Mouse (Mus musculus) embryo, embryonic 9.5 days (tissue): Measurements from ENCODE around the gene Zbtb39.

Experiments
- DNase-seq: peaks from one replicate; pipeline ENCODE4 v3.0.0-alpha.2; 2017; ENCODE audit errors: extremely low spot score

Zbtb39 gene

DNA sequence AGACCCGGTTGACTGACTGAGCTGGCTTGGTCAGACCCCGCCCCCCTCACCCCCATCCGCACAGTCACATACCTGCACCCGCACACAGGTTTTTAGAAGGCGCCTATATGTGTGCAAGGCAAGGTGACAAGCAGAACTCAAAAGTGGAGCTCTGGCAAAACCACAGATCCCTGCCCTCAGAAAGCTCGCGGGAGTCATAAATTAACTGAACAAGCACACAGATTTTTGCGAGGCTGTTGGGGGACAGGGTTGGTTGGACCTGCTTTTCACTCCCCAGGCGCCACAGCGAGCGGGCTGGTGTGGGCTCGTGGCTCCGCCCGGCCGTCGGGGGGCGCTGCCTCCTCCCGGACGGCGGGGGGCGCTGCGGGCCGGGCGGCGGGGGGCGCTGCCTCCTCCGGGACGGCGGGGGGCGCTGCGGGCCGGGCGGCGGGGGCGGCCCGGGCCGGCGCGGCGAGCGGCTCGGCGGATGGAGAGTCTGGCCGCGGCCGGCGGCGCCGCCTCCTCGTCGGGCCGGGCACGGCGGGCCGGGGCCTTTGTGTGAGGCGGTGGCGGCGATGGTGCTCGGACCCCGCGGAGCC lies at the start of gene Zbtb39:
TSS of gene Zbtb39 (plus strand) at position 456 of the 578 bp plus-strand sequence.
- peak; percentile 76 for DNase-seq

DNA sequence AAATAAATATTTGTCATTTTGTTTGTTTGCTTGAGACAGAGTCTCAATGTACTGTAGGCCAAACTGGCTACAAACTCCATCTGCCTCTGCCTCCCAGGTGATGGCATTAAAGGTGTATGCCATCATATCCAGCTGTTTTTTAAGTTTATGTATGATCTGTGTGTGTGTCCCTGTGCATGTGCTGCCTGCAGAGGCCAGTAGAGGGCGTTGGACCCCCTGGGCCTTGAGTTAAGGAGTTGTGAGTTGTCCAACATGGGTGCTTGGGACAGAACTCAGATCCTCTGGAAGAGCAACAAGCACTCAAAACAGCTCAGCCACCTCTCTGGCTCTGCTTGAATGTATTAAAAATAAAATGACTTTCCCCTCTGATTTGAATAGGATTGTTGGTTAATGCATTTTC lies 48.3 kb upstream of the Zbtb39 start:
- no peak for DNase-seq

DNA sequence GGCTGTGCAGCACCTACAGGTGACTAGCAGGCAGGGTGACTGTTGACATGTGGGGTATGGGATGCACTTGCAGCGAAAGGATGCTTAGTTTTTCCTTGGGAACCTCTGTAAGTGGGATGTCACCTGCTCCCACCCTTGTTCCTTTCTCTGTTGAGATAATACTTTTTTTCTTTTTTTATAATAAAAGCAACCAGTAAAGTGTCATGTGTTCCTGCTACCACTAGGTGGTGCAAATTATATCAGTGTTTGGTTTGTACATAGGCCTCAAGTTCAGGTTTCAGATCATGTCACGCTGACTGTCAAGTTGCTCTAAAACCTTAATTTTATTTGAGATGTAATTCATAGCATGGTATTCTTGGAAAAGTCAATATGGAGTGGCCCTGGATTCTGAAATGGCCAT lies 44.7 kb upstream of the Zbtb39 start:
- peak; percentile 21 for DNase-seq

DNA sequence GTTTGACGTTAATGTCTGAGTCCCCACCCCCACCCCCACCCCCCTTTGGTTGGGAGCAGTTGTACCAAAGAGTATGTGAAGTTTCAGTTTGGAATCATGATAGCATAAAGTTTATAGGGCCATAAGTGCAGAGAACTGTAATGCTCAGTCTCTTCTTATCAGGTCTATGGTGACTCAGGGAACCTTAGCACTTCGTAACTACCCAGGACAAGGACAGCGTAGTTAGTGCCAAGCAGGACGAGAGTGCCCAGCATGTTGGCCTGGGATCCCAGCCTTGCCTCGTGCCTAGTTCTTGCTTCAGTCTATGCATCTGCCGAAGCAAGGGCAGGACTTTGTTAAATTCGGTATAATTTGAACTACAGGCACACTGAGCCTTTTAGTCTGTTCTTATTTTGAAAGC lies 43.6 kb upstream of the Zbtb39 start:
- DNase-seq = no peak

DNA sequence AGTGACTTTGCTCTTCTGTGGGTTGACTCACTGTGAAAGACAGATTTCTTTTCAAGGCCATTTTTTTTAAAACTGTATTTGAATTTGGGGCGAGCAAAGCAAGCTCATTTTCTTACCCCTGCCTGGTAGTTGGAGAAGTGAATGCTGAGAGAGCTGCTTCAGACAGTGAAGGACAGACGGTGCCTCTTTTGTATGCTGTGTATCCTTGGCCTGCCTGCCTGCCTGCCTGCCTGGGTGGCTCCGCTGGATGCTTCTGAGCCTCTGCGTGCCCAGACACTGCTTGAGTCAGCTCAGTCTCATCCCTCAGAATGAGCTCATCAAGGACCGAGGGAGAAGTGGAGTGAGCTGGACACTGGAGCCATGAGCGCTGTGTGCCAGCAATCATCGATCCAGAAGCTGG lies 40.4 kb upstream of the Zbtb39 start:
- DNase-seq = no peak

DNA sequence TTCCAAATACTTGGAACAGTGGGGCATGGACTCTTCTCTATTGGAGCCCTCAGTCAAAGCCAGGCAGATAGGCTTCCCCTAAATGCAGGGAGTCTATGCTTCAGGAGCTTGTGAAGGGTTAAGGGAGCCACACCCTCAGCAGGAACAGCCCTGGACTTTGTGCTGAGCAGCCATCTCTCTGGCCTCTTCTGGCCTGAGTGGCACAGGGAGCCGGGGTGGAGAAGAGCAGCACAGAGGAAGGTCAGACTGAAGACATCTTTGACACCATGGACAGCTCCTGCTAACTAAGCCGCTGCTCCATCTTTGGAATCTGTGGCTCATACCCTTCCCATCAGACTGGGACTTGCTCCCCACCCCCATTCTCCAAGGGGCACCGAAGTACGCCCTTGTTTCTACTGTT lies 36.0 kb upstream of the Zbtb39 start:
- DNase-seq = no peak

DNA sequence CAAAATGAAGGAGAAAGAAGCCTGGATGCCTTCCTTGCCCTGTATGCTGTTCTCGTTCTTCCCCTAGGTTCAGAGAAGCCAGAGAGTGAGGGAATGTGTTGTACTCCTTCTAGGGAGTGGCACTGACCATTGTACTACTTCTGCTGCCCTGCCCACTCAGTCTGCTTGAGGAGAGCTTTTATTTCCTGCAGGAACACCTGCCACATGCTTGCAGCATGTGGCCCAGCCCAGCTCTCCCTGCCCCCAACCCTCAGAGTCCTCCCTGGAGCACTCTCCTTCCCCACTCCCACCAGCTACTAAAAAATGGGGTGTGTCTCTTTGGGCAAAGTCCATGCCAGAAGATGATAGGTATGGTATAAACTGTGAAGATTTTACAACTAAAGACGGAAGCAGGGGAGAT lies 35.0 kb upstream of the Zbtb39 start:
- DNase-seq = no peak

DNA sequence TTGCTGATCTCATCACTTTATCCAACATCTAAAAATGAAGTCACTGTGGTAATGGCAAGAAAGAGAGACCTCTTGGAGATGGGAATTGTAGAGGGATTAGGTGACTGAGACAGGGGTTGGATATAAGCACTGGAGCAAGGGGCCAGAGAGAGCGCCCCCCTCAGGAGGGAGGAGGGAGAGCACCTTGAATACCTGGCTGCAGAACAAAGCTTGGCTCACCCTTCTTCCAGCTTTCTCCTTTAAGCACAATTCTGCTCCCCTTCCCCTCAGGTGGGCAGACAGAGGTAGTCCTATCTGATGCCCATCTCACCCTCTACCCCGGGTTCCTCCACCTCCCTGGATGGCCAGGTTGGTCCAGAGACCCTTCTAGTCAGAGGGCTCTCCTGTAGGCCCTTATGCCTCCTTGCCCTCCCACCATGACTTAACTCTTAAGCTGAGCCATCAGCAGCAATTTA lies 34.5 kb upstream of the Zbtb39 start, which contains the start of gene Myo1a:
TSS of gene Myo1a (plus strand) at position 405 of the 455 bp plus-strand sequence.
- DNase-seq = no peak

DNA sequence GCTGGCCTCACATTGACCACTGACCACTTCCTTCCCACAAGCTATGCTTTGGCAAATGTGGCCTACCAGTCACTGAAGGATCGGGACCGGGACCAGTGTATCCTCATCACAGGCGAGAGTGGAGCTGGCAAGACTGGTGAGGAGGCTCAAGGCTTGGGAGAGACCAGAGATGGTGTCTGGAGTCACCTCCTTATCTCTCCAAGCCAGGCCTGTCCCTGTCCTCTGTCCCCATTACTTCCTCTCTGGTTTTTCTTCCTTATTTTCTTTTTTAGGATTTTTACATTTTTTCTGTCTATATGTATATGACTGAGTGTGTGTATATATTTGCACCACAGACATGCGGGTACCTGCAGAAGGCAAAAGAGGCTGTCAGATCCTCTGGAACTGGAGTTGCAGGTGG lies 33.6 kb upstream of the Zbtb39 start:
- DNase-seq = no peak

DNA sequence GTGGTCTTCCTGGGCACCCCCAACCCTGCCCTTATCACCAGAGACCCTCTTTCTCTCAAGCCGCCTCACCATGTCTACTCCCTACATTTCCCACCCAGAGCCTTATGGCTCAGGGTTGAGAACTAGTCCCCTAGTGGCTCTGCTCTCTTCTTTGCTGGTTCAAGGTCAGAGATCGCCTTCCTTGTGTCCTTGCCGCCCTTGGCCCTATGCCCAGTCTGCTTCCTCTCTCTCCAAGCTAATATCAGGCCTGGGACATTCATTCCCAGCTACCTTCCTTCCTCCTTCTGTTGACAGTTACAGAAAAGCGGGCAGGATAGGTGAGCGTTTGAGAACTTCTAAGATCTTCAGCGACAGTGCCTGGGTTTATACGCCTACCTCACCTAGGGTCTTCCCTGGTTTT lies 31.6 kb upstream of the Zbtb39 start:
- DNase-seq = no peak

DNA sequence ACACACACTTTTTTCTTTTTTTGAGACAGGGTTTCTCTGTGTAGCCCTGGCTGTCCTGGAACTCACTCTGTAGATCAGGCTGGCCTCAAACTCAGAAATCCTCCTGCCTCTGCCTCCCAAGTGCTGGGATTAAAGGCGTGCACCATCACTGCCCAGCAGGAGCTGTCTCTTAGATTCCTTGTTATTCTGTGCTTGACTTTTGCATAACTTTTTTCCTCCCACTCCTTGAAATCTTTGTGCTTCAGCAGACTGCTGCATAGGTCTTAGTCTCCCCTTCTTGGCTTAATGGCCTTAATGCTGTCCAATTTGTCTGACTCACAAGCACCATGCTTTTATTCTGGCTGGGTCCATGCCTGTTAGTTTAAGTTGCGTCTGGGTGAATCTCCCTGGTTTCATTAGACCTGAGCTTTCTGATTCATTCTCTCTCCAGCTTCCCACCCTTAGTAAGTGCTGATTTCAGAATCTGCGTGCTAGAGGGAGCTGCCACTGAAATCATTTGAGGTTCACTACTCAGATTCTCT lies 30.4 kb upstream of the Zbtb39 start:
- no peak for DNase-seq

DNA sequence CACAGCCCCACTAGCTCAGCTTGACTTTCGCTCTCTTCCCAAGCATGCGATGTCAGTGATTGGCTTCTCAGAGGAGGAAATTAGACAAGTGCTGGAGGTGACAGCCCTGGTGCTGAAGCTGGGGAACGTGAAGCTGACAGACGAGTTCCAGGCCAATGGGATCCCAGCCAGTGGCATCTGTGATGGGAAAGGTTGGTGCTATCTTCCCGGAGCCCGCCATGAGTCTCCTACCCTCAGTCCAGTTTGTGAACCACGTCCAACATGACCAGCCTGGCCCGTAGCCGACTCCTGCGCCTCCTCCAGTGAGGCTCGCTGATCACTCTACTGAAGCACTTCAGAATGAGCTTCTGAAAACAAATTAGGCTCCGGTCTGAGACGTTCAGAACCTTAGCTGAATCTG lies 29.0 kb upstream of the Zbtb39 start:
- DNase-seq = no peak

DNA sequence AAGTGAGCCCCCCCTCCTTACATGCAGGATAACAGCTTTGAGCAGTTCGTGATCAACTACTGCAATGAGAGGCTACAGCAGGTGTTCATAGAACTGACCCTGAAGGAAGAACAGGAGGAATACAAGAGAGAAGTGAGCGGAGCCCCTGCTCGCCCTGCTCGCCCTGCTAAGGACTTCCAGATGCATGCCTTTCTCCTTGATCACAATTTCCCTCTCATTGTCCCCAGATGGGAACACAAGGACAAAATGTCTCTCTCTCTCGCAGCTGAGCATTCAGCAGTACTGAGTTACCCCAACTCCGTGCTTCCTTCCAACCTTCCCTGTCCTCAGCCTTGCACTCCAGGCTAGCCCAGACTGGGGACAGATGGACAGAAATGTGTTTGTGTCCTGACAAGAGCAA lies 26.6 kb upstream of the Zbtb39 start:
- DNase-seq = no peak

DNA sequence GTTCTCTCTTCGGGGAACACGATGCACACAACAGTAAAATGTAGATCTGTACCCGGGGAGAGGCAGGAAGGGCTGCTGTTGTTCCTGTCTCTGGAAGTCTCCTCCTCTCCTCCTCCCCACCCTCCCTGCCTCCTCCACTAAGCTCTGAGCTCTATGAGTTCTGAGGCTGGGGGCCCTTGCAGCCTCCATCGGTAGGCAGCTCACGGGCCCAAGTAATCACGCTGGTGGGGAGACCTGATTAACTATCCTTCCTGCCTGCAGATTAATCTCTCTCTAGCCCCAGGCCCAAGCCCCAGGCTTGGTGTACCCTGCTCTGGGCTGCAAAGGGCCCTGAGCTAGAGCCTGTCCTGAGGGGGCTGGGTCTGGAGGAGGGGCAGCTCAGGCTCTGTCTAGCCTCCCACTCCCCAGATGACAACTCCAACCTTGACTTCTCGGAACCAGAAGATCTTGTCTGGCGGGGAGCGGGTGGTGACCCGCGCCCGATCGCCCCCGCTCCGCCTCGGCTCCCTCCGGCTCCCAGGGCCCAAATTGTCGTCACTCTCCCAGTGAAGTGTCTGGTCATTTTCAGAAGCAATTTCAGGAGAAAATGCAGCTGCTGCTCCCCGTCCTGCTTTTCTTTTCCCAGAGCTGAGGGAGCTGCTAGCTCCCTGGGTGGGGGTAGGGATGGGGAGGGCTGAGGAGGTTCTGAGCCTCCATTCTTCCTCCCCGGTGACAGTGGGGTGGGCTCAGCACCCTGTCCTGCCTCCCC lies 17.5 kb upstream of the Zbtb39 start:
- no peak for DNase-seq

DNA sequence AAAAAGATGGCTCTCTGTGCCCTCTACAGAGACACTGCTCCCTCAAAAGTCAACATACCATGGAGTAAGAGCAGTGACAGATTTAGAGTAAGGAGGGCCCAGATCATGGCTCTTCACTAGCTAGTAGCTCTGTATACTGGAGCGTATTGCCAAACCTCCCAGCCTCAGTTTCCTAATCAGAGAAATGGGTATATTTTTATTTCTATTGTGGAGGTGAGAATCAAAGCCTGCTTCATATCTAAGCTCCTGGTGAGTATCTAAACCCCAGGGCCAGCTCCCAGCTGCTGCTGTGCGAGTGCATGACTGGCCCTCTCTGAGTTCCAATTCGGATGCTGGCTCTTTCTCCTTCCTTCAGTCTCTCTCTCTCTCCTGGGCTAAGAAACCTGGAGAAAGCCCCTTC lies 15.2 kb upstream of the Zbtb39 start, which contains the start of gene Tac2:
TSS of gene Tac2 (plus strand) at position 301 of the 400 bp plus-strand sequence.
- no peak for DNase-seq

DNA sequence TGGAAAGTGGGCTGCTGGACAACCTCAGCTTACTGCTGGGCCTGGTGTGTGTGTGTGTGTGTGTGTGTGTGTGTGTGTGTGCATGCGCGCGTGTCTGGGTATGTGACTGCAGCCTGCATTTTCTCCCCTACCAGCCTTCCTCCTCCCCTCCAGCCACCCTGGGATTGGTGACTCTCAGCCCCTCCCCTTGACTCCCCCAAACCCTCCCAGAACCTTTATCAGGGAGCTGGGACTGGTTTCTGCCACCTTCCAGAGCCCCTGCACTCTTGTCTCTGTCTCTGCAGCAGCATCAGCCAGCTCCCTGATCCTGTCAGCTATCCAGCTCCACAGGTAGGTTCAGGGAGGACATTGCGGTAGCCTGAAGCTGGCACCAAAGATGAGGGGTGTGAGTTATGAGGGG lies 14.2 kb upstream of the Zbtb39 start:
- DNase-seq = no peak

DNA sequence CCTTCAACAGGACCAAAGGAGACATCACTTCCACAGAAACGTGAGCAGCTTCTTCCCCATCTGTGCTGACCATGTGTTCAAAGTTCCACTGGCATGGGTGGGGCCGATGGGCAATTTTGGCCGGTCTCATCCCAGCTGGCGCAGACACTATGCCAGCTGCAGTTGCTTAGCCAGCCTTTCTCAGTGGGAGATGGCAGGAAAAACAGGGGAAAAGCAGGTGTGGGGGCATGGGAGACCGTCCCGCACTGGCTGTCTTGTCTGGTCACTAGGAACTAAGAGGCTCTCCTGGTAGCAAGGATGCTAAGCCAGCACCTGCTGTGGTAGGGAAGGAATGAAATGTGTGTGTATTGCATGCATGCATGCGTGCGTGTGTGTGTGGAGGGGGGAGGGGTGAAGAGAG lies 10.9 kb upstream of the Zbtb39 start:
- no peak for DNase-seq

DNA sequence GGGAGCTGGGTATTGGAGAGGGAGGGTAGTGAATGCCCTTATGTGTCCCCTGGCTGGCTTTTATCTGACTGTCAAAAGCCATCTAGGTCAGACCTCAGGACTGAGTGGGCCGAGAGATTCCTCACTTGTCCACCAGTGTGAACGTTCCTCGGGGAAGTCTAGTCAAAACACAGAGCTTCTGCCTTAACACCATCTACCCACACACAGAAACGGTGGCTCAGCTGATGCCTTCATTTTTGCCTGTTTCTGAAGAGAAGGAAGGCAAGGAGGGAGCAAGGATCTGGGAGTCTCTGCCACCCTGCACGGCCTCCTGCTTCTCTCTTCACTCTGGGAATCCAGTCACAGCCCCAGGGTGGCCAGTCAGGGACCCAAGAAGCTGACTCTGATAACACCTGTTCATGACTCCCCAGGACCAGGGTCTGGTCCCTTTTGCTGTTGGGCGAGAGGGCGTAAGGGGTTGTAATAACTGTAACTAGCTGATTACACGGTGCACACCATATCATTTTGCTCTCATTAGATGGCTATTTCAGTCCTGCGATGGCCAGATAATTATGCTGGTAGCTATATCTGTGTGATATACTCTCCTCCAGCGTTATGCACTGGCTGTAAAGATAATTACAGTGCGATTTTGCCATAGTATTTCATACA lies 8.9 kb upstream of the Zbtb39 start:
- no peak for DNase-seq

DNA sequence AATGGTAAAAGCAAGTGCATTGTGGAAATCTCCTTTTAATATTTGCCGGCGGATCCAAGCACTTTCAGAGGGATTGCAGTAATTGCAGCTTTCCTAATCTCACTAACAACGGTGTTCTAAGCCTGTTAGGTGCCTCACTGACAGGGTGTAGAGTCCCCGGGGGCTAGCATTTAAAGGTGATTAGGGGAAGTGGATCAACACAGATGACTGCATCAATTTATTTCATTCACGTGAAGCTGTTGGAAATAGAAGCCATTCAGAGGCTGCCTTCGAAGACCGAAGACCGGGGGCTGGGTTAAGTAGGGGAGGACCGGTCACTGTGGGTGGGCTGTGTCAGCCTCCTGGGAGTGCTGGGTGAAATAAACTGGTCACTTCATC lies 8.4 kb upstream of the Zbtb39 start:
- DNase-seq = no peak

DNA sequence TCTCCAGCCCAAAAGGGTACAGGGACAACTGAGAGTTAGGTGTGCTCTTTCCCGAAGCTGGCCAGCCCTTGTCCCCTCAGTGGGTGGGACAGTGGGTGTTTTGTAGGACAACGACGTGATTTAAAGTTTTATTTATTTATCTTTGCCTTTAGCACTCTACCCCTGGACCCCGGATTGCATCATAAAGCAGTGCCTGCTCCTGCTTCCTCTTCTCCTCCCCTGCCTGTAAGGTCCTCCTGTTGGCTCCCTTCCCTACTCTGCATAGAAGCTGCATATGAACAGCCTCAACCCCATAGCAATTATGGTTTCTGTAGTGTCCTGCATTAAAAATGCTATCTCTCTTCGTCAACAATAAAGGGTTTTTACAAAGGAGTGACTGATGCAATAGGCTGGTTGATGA lies 7.9 kb upstream of the Zbtb39 start:
- no peak for DNase-seq

DNA sequence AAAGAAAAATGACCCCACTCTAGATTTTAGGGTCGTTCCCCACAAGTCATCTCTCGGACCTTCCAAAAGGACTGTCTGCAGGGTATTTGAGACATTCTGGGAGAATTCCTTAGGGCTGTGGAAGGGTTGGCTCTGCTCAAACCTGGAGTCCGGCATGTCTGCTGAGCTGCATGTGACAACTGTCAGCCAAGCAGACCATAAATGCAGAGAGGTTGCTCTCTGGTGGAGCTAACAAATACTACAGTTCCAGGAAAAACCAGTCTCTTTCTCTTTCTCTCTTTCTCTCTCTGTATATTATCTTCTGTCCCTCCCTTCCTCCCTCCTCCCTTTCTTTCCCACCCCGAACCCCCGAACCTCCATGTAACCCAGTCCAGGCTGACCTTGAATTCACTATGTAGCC lies 4.9 kb upstream of the Zbtb39 start:
- DNase-seq = no peak

DNA sequence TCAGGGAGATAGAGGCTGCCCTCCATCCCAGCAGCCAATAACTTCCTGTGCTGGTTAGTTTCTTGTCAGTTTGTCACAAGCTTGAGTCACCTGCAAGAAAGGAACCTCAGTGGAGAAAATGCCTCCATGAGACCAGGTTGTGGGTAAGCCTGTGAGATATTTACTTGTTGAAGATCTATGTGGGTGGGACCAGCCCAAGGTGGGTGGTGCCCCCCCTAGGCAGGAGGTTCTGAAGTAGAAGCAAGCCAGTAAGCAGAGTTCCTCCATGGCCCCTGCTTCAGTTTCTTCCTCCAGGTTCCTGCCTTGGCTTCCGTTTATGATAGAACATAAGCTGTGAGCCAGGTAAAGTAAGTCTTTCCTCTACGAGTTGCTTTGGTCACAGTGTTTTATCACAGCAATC lies 3.1 kb upstream of the Zbtb39 start:
- DNase-seq = no peak

DNA sequence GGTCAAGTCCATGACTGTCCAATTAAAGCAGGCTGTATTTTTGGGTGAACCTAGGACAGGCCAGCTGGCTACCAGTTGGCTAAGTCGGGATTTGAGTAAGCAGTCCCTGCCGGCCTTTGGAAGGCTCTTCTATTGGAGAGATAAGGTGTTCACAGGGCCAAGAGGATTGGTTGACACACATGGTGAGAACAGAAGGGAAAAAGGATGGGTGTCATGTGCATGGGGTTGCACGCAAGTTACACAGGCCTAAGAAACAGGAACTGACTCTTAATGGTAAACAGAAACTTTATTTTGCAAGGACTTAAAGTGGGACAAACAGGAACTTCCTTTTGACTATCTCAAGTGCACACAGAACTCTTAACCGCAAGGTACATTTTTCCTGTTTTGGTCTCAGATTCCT lies 2.4 kb upstream of the Zbtb39 start:
- DNase-seq = no peak
